Mouse (Mus musculus) liver, embryonic 14 days (tissue): ENCODE data around the gene AC129217.1. TPM values are rescaled to one million over a fixed set of nuclear protein-coding genes. Genes with fewer than 3 reads are reported as not detected.

ENCODE experiments used
- polyA plus RNA-seq: library from polyadenylated mRNA; depleted of rRNA; stranded (reverse); fragments of >200 nt; gene quantifications from 2 replicates; pipeline ENCODE4 v1.2.3, GENCODE M21; 2012; rRNA removed

AC129217.1 gene
- polyA plus RNA-seq, 1 experiment = 1.3 TPM

Other genes starting within 250 kb of the AC129217.1 start
- 1.4 and 1.6 TPM in 2 replicates for gene Slc22a8, start 238.5 kb upstream of the AC129217.1 start, polyA plus RNA-seq
- not detected in 2 replicates for gene Slc22a6, start 211.7 kb upstream of the AC129217.1 start, polyA plus RNA-seq
- gene Chrm1, start 166.0 kb upstream of the AC129217.1 start, polyA plus RNA-seq = not detected in 2 replicates
- 81.8 and 84.2 TPM in 2 replicates for gene Slc3a2, start 106.4 kb upstream of the AC129217.1 start, polyA plus RNA-seq
- gene Wdr74, start 93.9 kb upstream of the AC129217.1 start, polyA plus RNA-seq = 32.2 and 39.3 TPM in 2 replicates
- 0.75 and 1.0 TPM in 2 replicates for gene 1700092M07Rik, start 89.1 kb upstream of the AC129217.1 start, polyA plus RNA-seq
- 31.7 and 36.3 TPM in 2 replicates for gene Stx5a, start 88.4 kb upstream of the AC129217.1 start, polyA plus RNA-seq
- 85.1 and 95.1 TPM in 2 replicates for gene Nxf1, start 72.7 kb upstream of the AC129217.1 start, polyA plus RNA-seq
- gene Tmem223, start 58.8 kb upstream of the AC129217.1 start, polyA plus RNA-seq = 33.9 and 43.4 TPM in 2 replicates
- gene Tmem179b, start 55.3 kb upstream of the AC129217.1 start, polyA plus RNA-seq = 51.7 and 63.6 TPM in 2 replicates
- 7.1 and 8.8 TPM in 2 replicates for gene Taf6l, start 43.4 kb upstream of the AC129217.1 start, polyA plus RNA-seq
- 57.0 and 60.6 TPM in 2 replicates for gene Polr2g, start 31.2 kb upstream of the AC129217.1 start, polyA plus RNA-seq
- gene Zbtb3, start 27.2 kb upstream of the AC129217.1 start, polyA plus RNA-seq = 0.74 and 1.0 TPM in 2 replicates
- 16.9 and 19.7 TPM in 2 replicates for gene Ttc9c, start 10.4 kb upstream of the AC129217.1 start, polyA plus RNA-seq
- 42.8 and 44.0 TPM in 2 replicates for gene Hnrnpul2, start 9.8 kb upstream of the AC129217.1 start, polyA plus RNA-seq
- gene Bscl2, start 7.7 kb downstream of the AC129217.1 start, polyA plus RNA-seq = 15.4 and 21.0 TPM in 2 replicates
- 0.01 and 0.05 TPM in 2 replicates for gene Gng3, start 9.4 kb downstream of the AC129217.1 start, polyA plus RNA-seq
- gene Lrrn4cl, start 21.0 kb downstream of the AC129217.1 start, polyA plus RNA-seq = 0.12 TPM in 2 replicates
- 66.5 and 70.7 TPM in 2 replicates for gene Ubxn1, start 41.7 kb downstream of the AC129217.1 start, polyA plus RNA-seq
- gene Uqcc3, start 51.1 kb downstream of the AC129217.1 start, polyA plus RNA-seq = 24.0 and 25.5 TPM in 2 replicates
- gene Lbhd1, start 54.0 kb downstream of the AC129217.1 start, polyA plus RNA-seq = 3.7 and 4.3 TPM in 2 replicates
- not detected in 2 replicates for gene Gm49403, start 54.2 kb downstream of the AC129217.1 start, polyA plus RNA-seq
- 56.4 and 61.7 TPM in 2 replicates for gene 1810009A15Rik, start 59.1 kb downstream of the AC129217.1 start, polyA plus RNA-seq
- gene Gm49416, start 59.2 kb downstream of the AC129217.1 start, polyA plus RNA-seq = 0.08 TPM in 1 of 2 replicates, not detected in the other
- gene Ints5, start 63.2 kb downstream of the AC129217.1 start, polyA plus RNA-seq = 10.3 and 12.8 TPM in 2 replicates
- gene Ganab, start 68.3 kb downstream of the AC129217.1 start, polyA plus RNA-seq = 44.2 and 53.9 TPM in 2 replicates
- 22.5 and 27.4 TPM in 2 replicates for gene B3gat3, start 90.6 kb downstream of the AC129217.1 start, polyA plus RNA-seq
- 1.9 and 2.8 TPM in 2 replicates for gene Rom1, start 99.6 kb downstream of the AC129217.1 start, polyA plus RNA-seq
- gene Eml3, start 99.8 kb downstream of the AC129217.1 start, polyA plus RNA-seq = 9.7 and 11.0 TPM in 2 replicates
- gene Mta2, start 112.1 kb downstream of the AC129217.1 start, polyA plus RNA-seq = 20.0 and 28.3 TPM in 2 replicates
- gene Tut1, start 124.1 kb downstream of the AC129217.1 start, polyA plus RNA-seq = 9.8 and 10.6 TPM in 2 replicates
- gene Eef1g, start 137.3 kb downstream of the AC129217.1 start, polyA plus RNA-seq = 194 and 208 TPM in 2 replicates
- 0.90 and 1.2 TPM in 2 replicates for gene Ahnak, start 159.5 kb downstream of the AC129217.1 start, polyA plus RNA-seq